Mouse (Mus musculus) lung, postnatal 0 days (tissue): ENCODE measurements around the gene Notch3. TPM values are rescaled to one million over a fixed set of nuclear protein-coding genes. Genes with fewer than 3 reads are reported as not detected.
A peak's percentile ranks its signal among the peaks of the same experiment; 100 is the strongest.

Experiments used
- ATAC-seq: fragments of 200-750 bp; cut with Nextera tagmentation; 2 replicates; pipeline ENCODE4 v1.8.0; 2017; ENCODE audit warnings: moderate library complexity
- DNase-seq: peaks from one replicate; pipeline ENCODE4 v3.0.0-alpha.2; 2016; ENCODE audit warnings: low spot score
- H3K27ac ChIP-seq: fragments of 300-500 bp; sonication (generic); 2 replicates; pipeline ENCODE4 v1.5.1; 2014; ENCODE audit warnings: antibody characterized with exemption, mild to moderate bottlenecking, low read length, mixed read lengths
- H3K27me3 ChIP-seq: fragments of 300-500 bp; sonication (generic); replicated peaks from 2 replicates; pipeline ENCODE4 v1.6.1; 2014; ENCODE audit warnings: low read length, mixed read lengths; ENCODE audit not compliant: insufficient read depth
- H3K36me3 ChIP-seq: fragments of 300-500 bp; sonication (generic); 2 replicates; pipeline ENCODE4 v1.6.1; 2014; ENCODE audit warnings: low read length, mixed read lengths; ENCODE audit not compliant: insufficient read depth
- H3K4me1 ChIP-seq: fragments of 300-500 bp; sonication (generic); 2 replicates; pipeline ENCODE4 v1.6.1; 2014; ENCODE audit warnings: antibody characterized with exemption, low read depth, low read length, mixed read lengths; ENCODE audit not compliant: insufficient read depth
- H3K4me2 ChIP-seq: fragments of 300-500 bp; sonication (generic); replicated peaks from 2 replicates; pipeline ENCODE4 v1.6.1; 2014; ENCODE audit warnings: low read depth, mild to moderate bottlenecking, low read length, moderate library complexity, mixed read lengths
- H3K4me3 ChIP-seq: fragments of 300-500 bp; sonication (generic); 2 replicates; pipeline ENCODE4 v1.5.1; 2014; ENCODE audit warnings: low read depth, low read length
- H3K9ac ChIP-seq: fragments of 300-500 bp; sonication (generic); replicated peaks from 2 replicates; pipeline ENCODE4 v1.6.1; 2014; ENCODE audit warnings: low read depth, mild to moderate bottlenecking
- H3K9me3 ChIP-seq: fragments of 300-500 bp; sonication (generic); 2 replicates; pipeline ENCODE4 v1.6.1; 2016; ENCODE audit warnings: low read length, mixed read lengths
- CTCF ChIP-seq: IDR thresholded peaks from 2 replicates; pipeline ENCODE4 v1.5.1; 2016; ENCODE audit warnings: antibody characterized with exemption, mild to moderate bottlenecking
- EP300 ChIP-seq: IDR thresholded peaks from 2 replicates; pipeline ENCODE4 v1.6.1; 2016; ENCODE audit warnings: antibody characterized with exemption, mild to moderate bottlenecking, control low read depth
- WGBS: fragments of 180-500 bp; shearing (Covaris S2); extraction: QIAGEN DNeasy Blood & Tissue Kit; methylation state at CpG from one replicate; pipeline ENCODE4 v1.1.7; 2014; 5-methylcytosine and 5-hydroxymethylcytosine counted together
- polyA plus RNA-seq: library from polyadenylated mRNA; unstranded; fragments of >200 nt; fragmentation: Nextera tagmentation; extraction: Ambion mirVana; gene quantifications from 2 replicates; pipeline ENCODE4 v1.2.1, GENCODE M21; 2015

Gene Notch3
- polyA plus RNA-seq, 1 experiment from 2014 or later = 8.3 TPM

DNA sequence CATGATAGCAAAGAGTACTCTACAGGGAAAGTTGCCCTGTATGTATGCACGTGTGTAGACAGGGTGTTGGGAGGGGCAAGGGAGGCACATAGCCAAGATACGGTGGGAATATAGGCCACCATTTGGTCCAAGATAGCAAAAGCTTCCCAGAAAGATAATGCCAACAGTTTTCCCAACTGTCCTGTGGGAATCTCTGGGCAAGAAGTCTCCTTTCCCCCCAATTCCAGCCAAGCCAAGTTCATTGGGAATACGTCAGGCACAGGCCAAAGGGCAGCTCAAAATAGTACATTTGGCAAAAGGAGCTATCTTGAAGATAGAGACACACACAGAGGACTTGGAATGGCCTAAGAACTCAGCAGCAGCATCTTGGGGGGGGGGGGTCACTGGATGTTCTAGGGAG is 38.7 kb upstream of the Notch3 start:
- Histone ChIP-seq H3K4me1 (no peaks in the 10 kb centered on the region), H3K9me3 (no peaks in the 10 kb centered on the region), H3K27me3 (no peaks in the 10 kb centered on the region), H3K27ac (no peak overlapping the region), H3K36me3 (peaks cover 38% of the 10 kb centered on the region), H3K9ac (no peak overlapping the region), H3K4me2 (no peak overlapping the region), H3K4me3 (no peak overlapping the region)
- 67% methylated on average over 3 of the region's 3 CpGs for WGBS
- no peak for TF ChIP-seq CTCF
- TF ChIP-seq EP300 = no peak
- no peak for DNase-seq
- ATAC-seq = no peak

GRCm38 (mm10) chr17:32202972-32203371 is 36.3 kb upstream of the Notch3 start:
- WGBS = 82% methylated on average over 3 of the region's 3 CpGs
- Histone ChIP-seq H3K36me3 (peaks cover 56% of the 10 kb centered on the region), H3K4me1 (no peaks in the 10 kb centered on the region), H3K9ac (no peak overlapping the region), H3K4me3 (no peak overlapping the region), H3K27ac (no peak overlapping the region), H3K4me2 (no peak overlapping the region), H3K9me3 (no peaks in the 10 kb centered on the region), H3K27me3 (no peaks in the 10 kb centered on the region)
- ATAC-seq (no peak), DNase-seq (no peak)
- TF ChIP-seq CTCF (no peak), EP300 (no peak)

GRCm38 (mm10) chr17:32201086-32201485 is 34.4 kb upstream of the Notch3 start:
- Histone ChIP-seq H3K9ac (no peak overlapping the region), H3K27me3 (no peaks in the 10 kb centered on the region), H3K4me3 (no peak overlapping the region), H3K4me2 (no peak overlapping the region), H3K4me1 (no peaks in the 10 kb centered on the region), H3K9me3 (no peaks in the 10 kb centered on the region), H3K36me3 (peaks cover 67% of the 10 kb centered on the region), H3K27ac (no peak overlapping the region)
- DNase-seq = no peak
- ATAC-seq = no peak
- WGBS = 83% methylated on average over 5 of the region's 5 CpGs
- TF ChIP-seq CTCF = no peak
- no peak for TF ChIP-seq EP300

DNA sequence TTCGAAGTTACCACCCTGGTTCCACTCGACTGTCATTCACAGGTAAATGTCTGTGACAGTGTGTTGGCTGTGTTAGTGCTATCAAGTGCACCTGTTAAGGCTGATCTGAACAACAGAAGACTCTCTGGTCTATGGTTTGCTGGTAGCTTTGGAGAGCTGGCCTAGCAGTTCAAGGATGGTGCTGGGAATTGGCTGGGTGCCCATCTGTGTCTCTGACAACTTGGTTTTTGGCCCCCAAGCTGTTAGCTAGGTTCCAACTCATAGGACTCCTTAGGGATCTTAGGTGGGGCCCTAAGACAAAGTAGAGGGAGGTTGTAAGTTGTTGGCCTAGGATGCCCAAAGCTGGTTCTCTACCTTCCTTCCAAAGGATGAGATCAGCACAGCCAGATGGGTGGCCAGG is 33.1 kb upstream of the Notch3 start:
- Histone ChIP-seq H3K4me3 (no peak overlapping the region), H3K27me3 (no peaks in the 10 kb centered on the region), H3K9ac (no peak overlapping the region), H3K4me1 (no peaks in the 10 kb centered on the region), H3K27ac (no peak overlapping the region), H3K36me3 (peaks cover 75% of the 10 kb centered on the region), H3K9me3 (no peaks in the 10 kb centered on the region), H3K4me2 (no peak overlapping the region)
- ATAC-seq (no peak), DNase-seq (no peak)
- TF ChIP-seq EP300 (no peak), CTCF (no peak)
- WGBS = 89% methylated on average over 2 of the region's 2 CpGs

- no peak overlapping the region for H3K27ac ChIP-seq
- H3K27me3 ChIP-seq = no peaks in the 10 kb centered on the region
- no peak overlapping the region for H3K4me3 ChIP-seq
- H3K36me3 ChIP-seq = peaks cover 61% of the 10 kb centered on the region
- no peaks in the 10 kb centered on the region for H3K9me3 ChIP-seq
- H3K4me1 ChIP-seq = no peaks in the 10 kb centered on the region
- ATAC-seq (peak; percentile 9; the same call in 1 of the 2 replicates), DNase-seq (no peak)
- no peak for TF ChIP-seq CTCF
- TF ChIP-seq EP300 = no peak
- no peak overlapping the region for H3K9ac ChIP-seq
- WGBS = 84% methylated on average over 14 of the region's 14 CpGs
- H3K4me2 ChIP-seq = no peak overlapping the region
These were observed 30.5 kb upstream of the Notch3 start for GRCm38 (mm10) chr17:32197156-32197555.

DNA sequence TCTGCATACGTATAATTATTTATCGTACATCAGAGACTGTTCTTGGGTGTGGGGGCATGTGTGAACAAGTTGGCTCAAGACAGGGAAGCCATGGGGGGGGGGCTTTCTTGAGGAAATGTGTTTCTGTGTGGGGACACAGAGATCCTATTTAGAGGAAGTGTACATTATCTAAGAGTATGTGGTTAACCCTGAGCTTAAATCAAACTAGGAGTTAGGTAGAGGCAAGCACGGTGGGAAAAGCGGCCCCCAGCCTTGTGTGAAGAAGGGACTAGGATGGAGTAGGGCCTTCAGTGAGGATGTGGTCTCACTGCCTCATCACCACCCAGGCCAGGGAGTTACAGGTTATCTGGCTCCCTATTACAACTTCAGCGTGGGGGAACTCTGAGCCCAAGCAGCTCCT is 29.1 kb upstream of the Notch3 start:
- ATAC-seq = no peak
- Histone ChIP-seq H3K9ac (no peak overlapping the region), H3K9me3 (no peaks in the 10 kb centered on the region), H3K27ac (no peak overlapping the region), H3K4me1 (no peaks in the 10 kb centered on the region), H3K4me3 (no peak overlapping the region), H3K4me2 (no peak overlapping the region), H3K27me3 (no peaks in the 10 kb centered on the region), H3K36me3 (peaks cover 51% of the 10 kb centered on the region)
- 80% methylated on average over 5 of the region's 5 CpGs for WGBS
- TF ChIP-seq CTCF = no peak
- DNase-seq = no peak

- DNase-seq (no peak), ATAC-seq (no peak)
- TF ChIP-seq CTCF (no peak), EP300 (no peak)
- H3K27me3 ChIP-seq = no peaks in the 10 kb centered on the region; the same call in 1 of the 2 replicates
- no peak overlapping the region for H3K4me3 ChIP-seq
- H3K4me2 ChIP-seq = no peak overlapping the region
- H3K9ac ChIP-seq = no peak overlapping the region
- H3K36me3 ChIP-seq = peaks cover 23% of the 10 kb centered on the region
- no peak overlapping the region for H3K27ac ChIP-seq
- no peaks in the 10 kb centered on the region for H3K9me3 ChIP-seq
- 84% methylated on average over 5 of the region's 5 CpGs for WGBS
- H3K4me1 ChIP-seq = peaks cover 4% of the 10 kb centered on the region; the same call in 1 of the 2 replicates
These were observed 26.4 kb upstream of the Notch3 start for GRCm38 (mm10) chr17:32193010-32193409.
